Mouse (Mus musculus) MEL (cell line): ENCODE measurements around the gene Olfr320. TPM values are rescaled to one million over a fixed set of nuclear protein-coding genes. Genes with fewer than 3 reads are reported as not detected.

Experiments used
- DNase-seq: peaks from one replicate; pipeline ENCODE4 v3.0.0; 2011; ENCODE audit warnings: low read depth, low spot score
- H3K27ac ChIP-seq: 2 replicates; pipeline ENCODE4 v1.5.1; 2012; ENCODE audit warnings: low read depth, mild to moderate bottlenecking, control low read depth, low read length, moderate library complexity; ENCODE audit not compliant: control insufficient read depth
- H3K27me3 ChIP-seq, 2 experiments: fragments of 150-350 bp in 1 of 2; sonication (generic) in 1 of 2; 2 replicates each; pipeline ENCODE4 v1.6.1; 2012; ENCODE audit warnings: low read length in 2 of 2, mild to moderate bottlenecking in 2 of 2, improper control_type of control experiment in 1 of 2, moderate library complexity in 1 of 2; ENCODE audit not compliant: insufficient read depth in 2 of 2, control insufficient read depth in 1 of 2
- H3K36me3 ChIP-seq, 2 experiments: 2 replicates each; pipeline ENCODE4 v1.6.1; 2012 to 2014; ENCODE audit warnings: low read length in 2 of 2, improper control_type of control experiment in 1 of 2, inconsistent platforms in 1 of 2, mild to moderate bottlenecking in 1 of 2; ENCODE audit not compliant: insufficient read depth in 2 of 2, control insufficient read depth in 1 of 2
- H3K4me1 ChIP-seq, 2 experiments: fragments of 150-350 bp in 1 of 2; sonication (generic) in 1 of 2; 2 replicates each; pipeline ENCODE4 v1.6.1; 2012; ENCODE audit warnings: low read length in 2 of 2, improper control_type of control experiment in 1 of 2, mild to moderate bottlenecking in 1 of 2; ENCODE audit not compliant: insufficient read depth in 2 of 2, control insufficient read depth in 1 of 2
- H3K4me3 ChIP-seq, 2 experiments: fragments of 150-350 bp in 1 of 2; sonication (generic) in 1 of 2; 2 replicates each; pipeline ENCODE4 v1.5.1; 2012; ENCODE audit warnings: low read depth in 2 of 2, low read length in 2 of 2, mild to moderate bottlenecking in 2 of 2, moderate library complexity in 2 of 2, control low read depth in 1 of 2, improper control_type of control experiment in 1 of 2; ENCODE audit not compliant: control insufficient read depth in 1 of 2, insufficient read depth in 1 of 2
- H3K79me2 ChIP-seq: 2 replicates; pipeline ENCODE4 v1.6.1; 2012; ENCODE audit warnings: mild to moderate bottlenecking, low read length, moderate library complexity; ENCODE audit not compliant: control insufficient read depth, poor library complexity, insufficient read depth
- H3K9ac ChIP-seq: 2 replicates; pipeline ENCODE4 v1.6.1; 2012; ENCODE audit warnings: low read depth, mild to moderate bottlenecking, control low read depth, low read length, moderate library complexity; ENCODE audit not compliant: control insufficient read depth, poor library complexity, severe bottlenecking
- H3K9me3 ChIP-seq: fragments of 150-350 bp; sonication (generic); replicated peaks from 2 replicates; pipeline ENCODE4 v1.6.1; 2012; ENCODE audit warnings: mild to moderate bottlenecking, low read length, improper control_type of control experiment, moderate library complexity; ENCODE audit not compliant: insufficient read depth
- BHLHE40 ChIP-seq: IDR thresholded peaks from 2 replicates; pipeline ENCODE4 v1.6.1; 2012; ENCODE audit warnings: low read depth, mild to moderate bottlenecking, inconsistent platforms, low read length, improper control_type of control experiment, borderline replicate concordance
- CHD1 ChIP-seq: IDR thresholded peaks from 2 replicates; pipeline ENCODE4 v1.6.1; 2012; ENCODE audit warnings: low read depth, mild to moderate bottlenecking, inconsistent platforms, low read length, improper control_type of control experiment
- CHD2 ChIP-seq: IDR thresholded peaks from 2 replicates; pipeline ENCODE4 v1.6.1; 2011; ENCODE audit warnings: low read length, improper control_type of control experiment
- CTCF ChIP-seq, 3 experiments: IDR thresholded peaks in 2 of 3; conservative IDR thresholded peaks in 1 of 3; 2 replicates each; pipeline ENCODE4 v1.5.1; 2011 to 2012; ENCODE audit warnings: low read length in 3 of 3, low read depth in 2 of 3, mild to moderate bottlenecking in 2 of 3, improper control_type of control experiment in 1 of 3, inconsistent platforms in 1 of 3, mixed read lengths in 1 of 3, moderate library complexity in 1 of 3; ENCODE audit not compliant: control insufficient read depth in 1 of 3, insufficient read depth in 1 of 3, poor library complexity in 1 of 3, severe bottlenecking in 1 of 3
- EP300 ChIP-seq, 2 experiments: IDR thresholded peaks; 2 replicates each; pipeline ENCODE4 v1.6.1; 2011; ENCODE audit warnings: improper control_type of control experiment in 2 of 2, low read length in 2 of 2, low read depth in 1 of 2, mild to moderate bottlenecking in 1 of 2
- GABPA ChIP-seq: IDR thresholded peaks from 2 replicates; pipeline ENCODE4 v1.6.1; 2012; ENCODE audit warnings: low read depth, mild to moderate bottlenecking, inconsistent platforms, low read length, improper control_type of control experiment, moderate library complexity
- MAX ChIP-seq: IDR thresholded peaks from 2 replicates; pipeline ENCODE4 v1.6.1; 2011; ENCODE audit warnings: low read length, improper control_type of control experiment
- MXI1 ChIP-seq: IDR thresholded peaks from 2 replicates; pipeline ENCODE4 v1.6.1; 2011; ENCODE audit warnings: mild to moderate bottlenecking, low read depth, low read length, improper control_type of control experiment
- MYC ChIP-seq: IDR thresholded peaks from 2 replicates; pipeline ENCODE4 v1.6.1; 2011; ENCODE audit warnings: low read depth, mild to moderate bottlenecking, low read length, improper control_type of control experiment, moderate library complexity
- POLR2AphosphoS2 ChIP-seq: IDR thresholded peaks from 2 replicates; pipeline ENCODE4 v1.6.1; 2011; ENCODE audit warnings: low read length, improper control_type of control experiment
- RCOR1 ChIP-seq: IDR thresholded peaks from 2 replicates; pipeline ENCODE4 v1.6.1; 2012; ENCODE audit warnings: low read depth, mild to moderate bottlenecking, inconsistent platforms, low read length, improper control_type of control experiment
- ZKSCAN1 ChIP-seq: IDR thresholded peaks from 2 replicates; pipeline ENCODE4 v1.6.1; 2012; ENCODE audit warnings: low read depth, mild to moderate bottlenecking, inconsistent platforms, low read length, improper control_type of control experiment, moderate library complexity
- polyA plus RNA-seq, 2 experiments: library from polyadenylated mRNA; stranded (reverse) in 1 of 2; unstranded in 1 of 2; fragments of >175 nt in 1 of 2; fragments of >200 nt in 1 of 2; gene quantifications; 2 replicates each; pipeline versions ENCODE4 v1.2.1 to v1.2.4; 2012; ENCODE audit warnings: low replicate concordance in 2 of 2, low read depth in 1 of 2; ENCODE audit not compliant: insufficient read length in 2 of 2, insufficient read depth in 1 of 2, missing spikeins in 1 of 2
- total RNA-seq: library from RNA; depleted of rRNA; stranded (reverse); fragments of 300-350 nt; gene quantifications from 2 replicates; pipeline ENCODE4 v1.2.3, GENCODE M21; 2012; rRNA removed

The Olfr320 gene
- total and polyA plus RNA-seq, 3 experiments: not detected

- no peak overlapping the region for H3K9ac ChIP-seq
- no peaks in the 10 kb centered on the region for H3K36me3 ChIP-seq
- peaks cover 19 to 22% of the 10 kb centered on the region in 2 experiments for H3K27me3 ChIP-seq
- no peaks in the 10 kb centered on the region for H3K4me1 ChIP-seq
- no peaks in the 10 kb centered on the region for H3K9me3 ChIP-seq
- H3K27ac ChIP-seq: no peak overlapping the region
- no peaks in the 10 kb centered on the region for H3K79me2 ChIP-seq
- no peak overlapping the region for H3K4me3 ChIP-seq
- DNase-seq: no peak
- TF ChIP-seq POLR2AphosphoS2 (no peak), MAX (no peak), GABPA (no peak), CTCF (IDR thresholded peaks at IDR 0.05 in 2 of 3, conservative IDR thresholded peaks at IDR 0.05 in 1 of 3; ENCODE audit: control insufficient read depth in 1 of 3, insufficient read depth in 1 of 3, low read depth in 2 of 3, low read length in 3 of 3, poor library complexity in 1 of 3, severe bottlenecking in 1 of 3) (no peak), EP300 (IDR thresholded peaks at IDR 0.05; ENCODE audit: low read depth in 1 of 2, low read length in 2 of 2) (no peak), ZKSCAN1 (no peak), RCOR1 (no peak), CHD2 (no peak), CHD1 (no peak), MYC (no peak), MXI1 (no peak), BHLHE40 (no peak)
- TF ChIP-seq, all 39 proteins: peak for 0
These were observed 52.5 kb downstream of the Olfr320 start for GRCm38 (mm10) chr11:58733372-58733771.

Other genes starting within 250 kb of the Olfr320 start
- not detected in 2 replicates for gene Gm12253, start 248.5 kb upstream of the Olfr320 start, total RNA-seq
- gene Gm12253, start 248.5 kb upstream of the Olfr320 start, polyA plus RNA-seq: 100 to 1,000 TPM in 1 of 2 experiments, not detected in 1; 109 TPM
- not detected in 2 replicates for gene Lypd9, start 228.2 kb upstream of the Olfr320 start, total RNA-seq
- gene Lypd9, start 228.2 kb upstream of the Olfr320 start, polyA plus RNA-seq: not detected
- gene Olfr30, start 218.8 kb upstream of the Olfr320 start, total RNA-seq: not detected in 2 replicates
- not detected for gene Olfr30, start 218.8 kb upstream of the Olfr320 start, polyA plus RNA-seq
- not detected in 2 replicates for gene Olfr332, start 188.5 kb upstream of the Olfr320 start, total RNA-seq
- gene Olfr332, start 188.5 kb upstream of the Olfr320 start, polyA plus RNA-seq: not detected
- gene Olfr331, start 178.5 kb upstream of the Olfr320 start, total RNA-seq: not detected in 2 replicates
- not detected for gene Olfr331, start 178.5 kb upstream of the Olfr320 start, polyA plus RNA-seq
- not detected in 2 replicates for gene Olfr330, start 146.3 kb upstream of the Olfr320 start, total RNA-seq
- not detected for gene Olfr330, start 146.3 kb upstream of the Olfr320 start, polyA plus RNA-seq
- gene Olfr329-ps, start 134.7 kb upstream of the Olfr320 start, total RNA-seq: not detected in 2 replicates
- gene Olfr329-ps, start 134.7 kb upstream of the Olfr320 start, polyA plus RNA-seq: not detected
- gene Olfr328, start 125.5 kb upstream of the Olfr320 start, total RNA-seq: 0.04 and 0.07 TPM in 2 replicates
- not detected for gene Olfr328, start 125.5 kb upstream of the Olfr320 start, polyA plus RNA-seq
- not detected in 2 replicates for gene Olfr224, start 110.5 kb upstream of the Olfr320 start, total RNA-seq
- not detected for gene Olfr224, start 110.5 kb upstream of the Olfr320 start, polyA plus RNA-seq
- gene Olfr325, start 103.4 kb upstream of the Olfr320 start, total RNA-seq: not detected in 2 replicates
- gene Olfr325, start 103.4 kb upstream of the Olfr320 start, polyA plus RNA-seq: not detected
- gene Olfr324, start 86.0 kb upstream of the Olfr320 start, total RNA-seq: not detected in 2 replicates
- gene Olfr324, start 86.0 kb upstream of the Olfr320 start, polyA plus RNA-seq: not detected
- not detected in 2 replicates for gene 2210407C18Rik, start 65.0 kb upstream of the Olfr320 start, total RNA-seq
- not detected for gene 2210407C18Rik, start 65.0 kb upstream of the Olfr320 start, polyA plus RNA-seq
- gene Olfr323, start 50.6 kb upstream of the Olfr320 start, total RNA-seq: not detected in 2 replicates
- not detected for gene Olfr323, start 50.6 kb upstream of the Olfr320 start, polyA plus RNA-seq
- gene Trim58, start 40.6 kb upstream of the Olfr320 start, total RNA-seq: 4.0 and 5.7 TPM in 2 replicates
- gene Trim58, start 40.6 kb upstream of the Olfr320 start, polyA plus RNA-seq: 10 to 100 TPM in 1 of 2 experiments, not detected in 1; 14.1 TPM
- gene Olfr322, start 22.3 kb upstream of the Olfr320 start, total RNA-seq: not detected in 2 replicates
- gene Olfr322, start 22.3 kb upstream of the Olfr320 start, polyA plus RNA-seq: not detected
- gene Olfr319, start 18.1 kb downstream of the Olfr320 start, total RNA-seq: not detected in 2 replicates
- not detected for gene Olfr319, start 18.1 kb downstream of the Olfr320 start, polyA plus RNA-seq
- not detected in 2 replicates for gene Olfr318, start 42.9 kb downstream of the Olfr320 start, total RNA-seq
- under 1 TPM in 1 of 2 experiments, not detected in 1; 0.06 TPM for gene Olfr318, start 42.9 kb downstream of the Olfr320 start, polyA plus RNA-seq
- gene Olfr317, start 58.1 kb downstream of the Olfr320 start, total RNA-seq: not detected in 2 replicates
- not detected for gene Olfr317, start 58.1 kb downstream of the Olfr320 start, polyA plus RNA-seq
- gene Olfr316, start 71.6 kb downstream of the Olfr320 start, total RNA-seq: not detected in 2 replicates
- not detected for gene Olfr316, start 71.6 kb downstream of the Olfr320 start, polyA plus RNA-seq
- not detected in 2 replicates for gene Olfr315, start 92.1 kb downstream of the Olfr320 start, total RNA-seq
- gene Olfr315, start 92.1 kb downstream of the Olfr320 start, polyA plus RNA-seq: not detected
- gene Olfr314, start 101.9 kb downstream of the Olfr320 start, total RNA-seq: not detected in 2 replicates
- gene Olfr314, start 101.9 kb downstream of the Olfr320 start, polyA plus RNA-seq: not detected
- not detected in 2 replicates for gene Fam183b, start 120.9 kb downstream of the Olfr320 start, total RNA-seq
- not detected for gene Fam183b, start 120.9 kb downstream of the Olfr320 start, polyA plus RNA-seq
- gene Olfr313, start 133.9 kb downstream of the Olfr320 start, total RNA-seq: not detected in 2 replicates
- gene Olfr313, start 133.9 kb downstream of the Olfr320 start, polyA plus RNA-seq: not detected
- gene Olfr312, start 148.1 kb downstream of the Olfr320 start, total RNA-seq: not detected in 2 replicates
- not detected for gene Olfr312, start 148.1 kb downstream of the Olfr320 start, polyA plus RNA-seq
- not detected in 2 replicates for gene Olfr311, start 158.2 kb downstream of the Olfr320 start, total RNA-seq
- not detected for gene Olfr311, start 158.2 kb downstream of the Olfr320 start, polyA plus RNA-seq
- gene Gm12258, start 166.1 kb downstream of the Olfr320 start, total RNA-seq: 1.7 and 2.1 TPM in 2 replicates
- gene Gm12258, start 166.1 kb downstream of the Olfr320 start, polyA plus RNA-seq: 1 to 10 TPM in 1 of 2 experiments, not detected in 1; 2.5 TPM
- gene 2810021J22Rik, start 186.1 kb downstream of the Olfr320 start, total RNA-seq: 5.8 and 6.9 TPM in 2 replicates
- 1 to 10 TPM in 1 of 2 experiments, not detected in 1; 6.2 TPM for gene 2810021J22Rik, start 186.1 kb downstream of the Olfr320 start, polyA plus RNA-seq
- gene Zfp39, start 223.1 kb downstream of the Olfr320 start, total RNA-seq: 5.2 and 6.0 TPM in 2 replicates
- gene Zfp39, start 223.1 kb downstream of the Olfr320 start, polyA plus RNA-seq: 1 to 10 TPM in 1 of 2 experiments, not detected in 1; 5.1 TPM
- gene Btnl10, start 236.8 kb downstream of the Olfr320 start, total RNA-seq: 0.62 and 1.7 TPM in 2 replicates
- gene Btnl10, start 236.8 kb downstream of the Olfr320 start, polyA plus RNA-seq: under 1 TPM in 1 of 2 experiments, not detected in 1; 0.92 TPM